Mouse (Mus musculus): ENCODE data around the gene Dmrt3.

Dmrt3 gene

DNA sequence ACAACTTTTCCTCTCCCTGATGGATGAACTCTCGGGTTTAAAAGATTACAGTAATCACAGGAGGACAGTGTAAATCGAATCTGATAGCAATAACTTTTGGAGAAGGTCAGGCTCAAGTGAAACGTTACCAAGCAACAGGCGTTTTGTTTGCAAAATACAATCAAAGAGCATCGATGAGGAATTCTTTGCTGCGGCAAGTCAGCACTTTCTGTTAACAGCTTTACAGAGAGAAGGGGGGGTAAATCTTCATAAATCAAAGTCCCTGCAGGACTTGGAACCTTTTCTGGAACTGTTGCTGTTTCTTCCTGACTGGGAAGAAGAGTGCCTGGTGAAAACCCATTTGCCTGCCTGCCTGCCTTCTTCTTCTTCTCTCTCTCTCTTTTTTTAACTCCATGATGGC lies 5.8 kb downstream of the Dmrt3 start:
- DNase-seq (ENCODE audit: low read depth in 1 of 2, low spot score in 2 of 2) = no peak

DNA sequence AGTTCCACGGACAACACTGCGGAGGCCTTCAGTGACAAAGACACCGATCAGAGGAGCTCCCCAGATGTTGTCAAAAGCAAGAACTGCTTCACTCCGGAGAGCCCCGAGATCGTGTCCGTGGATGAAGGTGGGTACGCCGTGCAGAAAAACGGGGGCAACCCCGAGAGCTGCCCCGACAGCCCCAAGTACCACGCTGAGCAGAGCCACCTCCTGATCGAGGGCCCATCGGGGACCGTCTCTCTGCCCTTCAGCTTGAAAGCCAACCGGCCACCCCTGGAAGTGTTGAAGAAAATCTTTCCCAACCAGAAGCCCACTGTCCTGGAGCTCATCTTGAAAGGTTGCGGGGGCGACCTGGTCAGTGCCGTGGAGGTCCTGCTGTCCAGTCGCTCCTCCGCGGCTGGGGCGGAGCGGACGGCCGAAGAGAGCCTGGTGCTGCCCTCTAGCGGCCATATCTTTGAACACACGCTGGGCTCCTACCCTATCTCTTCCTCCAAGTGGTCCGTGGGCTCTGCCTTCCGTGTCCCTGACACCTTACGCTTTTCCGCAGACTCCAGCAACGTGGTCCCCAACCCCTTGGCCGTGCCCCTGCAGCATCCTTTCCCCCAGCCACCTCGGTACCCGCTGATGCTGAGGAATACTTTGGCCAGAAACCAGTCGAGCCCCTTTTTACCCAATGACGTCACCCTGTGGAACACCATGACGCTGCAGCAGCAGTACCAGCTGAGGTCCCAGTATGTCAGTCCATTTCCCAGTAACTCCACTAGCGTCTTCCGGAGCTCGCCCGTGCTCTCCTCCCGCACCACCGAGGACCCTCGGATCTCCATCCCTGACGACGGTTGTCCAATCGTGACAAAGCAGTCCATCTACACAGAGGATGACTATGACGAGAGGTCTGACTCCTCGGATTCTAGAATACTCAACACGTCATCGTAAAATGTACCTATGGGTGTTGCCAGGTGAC lies 12.5 kb downstream of the Dmrt3 start:
- no peak for DNase-seq (ENCODE audit: low read depth in 1 of 2, low spot score in 2 of 2)

DNA sequence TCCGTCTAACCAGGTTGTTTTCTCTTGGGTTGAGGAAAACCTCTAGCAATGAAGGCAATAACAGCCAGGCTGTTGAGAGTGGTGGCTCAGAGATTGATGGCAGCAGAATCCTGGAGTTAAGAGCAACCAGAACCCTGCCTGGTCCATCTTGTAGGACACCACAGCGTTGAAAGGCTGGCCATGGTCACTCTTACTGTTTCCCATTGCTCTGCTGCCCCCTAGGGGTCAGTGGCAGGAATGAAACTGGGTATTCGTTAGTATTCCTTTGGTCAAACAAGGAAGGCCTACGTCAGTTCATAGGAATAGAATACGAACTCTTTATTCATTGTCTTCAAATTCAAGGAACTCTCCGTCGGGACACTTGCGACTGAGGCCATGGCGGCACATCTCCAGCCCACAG lies 18.4 kb downstream of the Dmrt3 start:
- DNase-seq (ENCODE audit: low read depth in 1 of 2, low spot score in 2 of 2) = no peak

DNA sequence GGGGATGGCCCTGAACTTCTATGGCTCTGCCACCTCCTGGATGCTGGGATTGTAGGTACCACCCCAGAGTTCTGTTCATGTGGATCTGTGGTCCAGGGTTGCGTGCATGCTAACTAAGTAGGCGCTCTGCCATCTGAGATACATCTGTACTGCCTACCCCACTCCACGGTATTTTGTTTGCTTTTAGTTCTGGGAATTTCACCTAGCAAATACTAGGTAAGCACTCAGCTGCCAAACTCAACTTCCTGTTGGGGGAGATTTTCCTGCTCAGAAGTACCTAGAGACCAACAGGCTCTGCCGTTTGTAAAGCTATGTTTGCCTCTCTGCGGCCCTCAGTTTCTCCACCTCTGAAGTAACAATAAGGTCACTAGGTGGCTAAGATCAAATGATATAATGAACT lies 25.0 kb downstream of the Dmrt3 start:
- no peak for DNase-seq (ENCODE audit: low read depth in 1 of 2, low spot score in 2 of 2)

GRCm38 (mm10) chr19:25635622-25636244 lies 25.6 kb downstream of the Dmrt3 start:
- DNase-seq (ENCODE audit: low read depth in 1 of 2, low spot score in 2 of 2) = no peak

DNA sequence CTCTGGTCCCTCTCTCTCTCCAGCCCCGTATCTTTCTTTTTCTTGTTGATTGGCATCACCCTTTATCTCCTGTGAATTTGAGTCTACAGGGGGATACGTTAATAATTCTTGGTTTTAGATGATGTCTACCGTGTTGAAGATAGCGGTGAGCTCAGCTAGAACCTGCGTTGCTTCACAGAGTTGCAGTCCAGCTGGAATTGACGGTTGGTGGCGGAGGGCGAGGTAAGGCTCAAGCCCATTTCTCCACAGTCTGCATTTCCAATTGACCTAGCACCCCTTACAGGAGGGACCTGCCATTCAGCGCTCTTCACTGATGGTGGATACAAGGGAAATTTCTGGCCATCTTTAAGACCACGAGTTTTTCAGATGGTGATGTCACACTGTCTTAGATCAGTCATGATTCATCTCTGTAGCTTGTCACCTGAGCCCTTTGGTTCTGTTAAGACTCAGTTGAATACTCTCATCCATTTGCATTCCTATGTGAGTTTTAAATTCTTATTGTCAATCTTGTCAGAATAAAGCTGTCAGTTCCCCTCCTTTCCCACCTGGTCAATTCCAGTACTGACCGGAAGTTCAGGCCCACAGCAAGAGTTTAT lies 28.8 kb downstream of the Dmrt3 start:
- no peak for DNase-seq (ENCODE audit: low read depth in 1 of 2, low spot score in 2 of 2)

DNA sequence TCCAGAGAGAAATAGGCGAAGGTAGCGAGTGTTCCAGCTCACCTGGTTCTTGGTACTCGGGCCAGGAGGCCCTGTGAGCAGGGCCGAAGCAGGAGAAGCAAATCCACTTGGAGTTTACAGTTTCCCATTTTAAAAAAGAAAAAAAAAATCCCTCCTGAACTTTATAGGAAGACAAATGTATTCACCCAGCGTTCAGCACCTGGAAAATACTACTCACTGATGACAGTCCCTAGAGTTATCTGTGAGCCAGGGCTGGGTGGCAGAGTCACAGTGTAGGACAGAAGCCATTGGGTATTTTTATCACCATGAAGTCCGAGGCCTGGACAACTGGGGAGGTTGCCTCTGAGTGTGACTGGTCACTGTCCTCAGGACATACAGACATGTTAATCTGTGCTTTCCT lies 31.7 kb downstream of the Dmrt3 start:
- DNase-seq (ENCODE audit: low read depth in 1 of 2, low spot score in 2 of 2) = no peak

DNA sequence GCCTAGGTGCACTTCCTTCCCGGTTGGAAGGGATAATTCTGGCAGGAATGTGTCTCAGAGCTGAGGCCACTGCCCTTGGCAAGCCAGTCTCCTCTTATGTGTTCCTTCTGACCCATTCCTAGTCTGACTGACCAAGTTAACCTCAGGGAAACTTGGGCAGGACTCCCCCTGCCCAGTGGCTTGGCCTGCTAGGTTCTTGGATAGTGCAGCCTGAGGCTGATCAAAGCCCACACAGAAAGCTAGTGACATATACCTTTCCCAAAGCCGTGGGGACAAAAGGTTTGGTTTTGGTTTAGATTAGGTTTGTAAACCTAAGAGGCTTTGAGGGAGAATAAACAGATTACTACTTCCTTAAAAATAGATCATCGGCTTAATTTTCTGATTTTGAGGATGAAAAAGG lies 37.0 kb downstream of the Dmrt3 start:
- DNase-seq (ENCODE audit: low read depth in 1 of 2, low spot score in 2 of 2) = no peak

- DNase-seq (ENCODE audit: low read depth in 1 of 2, low spot score in 2 of 2) = no peak
Measured at GRCm38 (mm10) chr19:25648701-25649100, 38.6 kb downstream of the Dmrt3 start.

- DNase-seq (ENCODE audit: low read depth in 1 of 2, low spot score in 2 of 2) = no peak
Measured at GRCm38 (mm10) chr19:25650474-25650873, 40.4 kb downstream of the Dmrt3 start.

DNA sequence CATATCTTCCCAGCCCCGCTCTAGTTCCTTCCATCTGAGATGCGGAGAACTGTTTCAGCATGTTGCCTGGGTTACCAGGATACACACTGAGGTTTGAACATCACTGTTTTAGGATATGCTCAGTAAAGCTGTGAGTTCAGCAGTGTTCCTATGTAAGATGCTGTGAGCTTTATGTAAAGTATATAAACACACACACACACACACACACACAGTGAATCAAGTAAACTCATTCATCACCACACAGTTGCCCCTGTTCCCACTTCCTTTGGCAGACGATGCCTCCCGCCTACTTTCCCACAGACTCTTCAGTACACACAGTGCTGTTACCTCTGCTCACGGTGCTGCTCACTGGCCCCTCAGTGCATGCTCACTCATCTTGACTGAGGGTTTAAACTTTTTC lies 42.5 kb downstream of the Dmrt3 start:
- no peak for DNase-seq (ENCODE audit: low read depth in 1 of 2, low spot score in 2 of 2)

GRCm38 (mm10) chr19:25654034-25654749 lies 44.1 kb downstream of the Dmrt3 start:
- DNase-seq (ENCODE audit: low read depth in 1 of 2, low spot score in 2 of 2) = no peak

GRCm38 (mm10) chr19:25665486-25666339 lies 55.6 kb downstream of the Dmrt3 start:
- no peak for DNase-seq (ENCODE audit: low read depth in 1 of 2, low spot score in 2 of 2)

DNA sequence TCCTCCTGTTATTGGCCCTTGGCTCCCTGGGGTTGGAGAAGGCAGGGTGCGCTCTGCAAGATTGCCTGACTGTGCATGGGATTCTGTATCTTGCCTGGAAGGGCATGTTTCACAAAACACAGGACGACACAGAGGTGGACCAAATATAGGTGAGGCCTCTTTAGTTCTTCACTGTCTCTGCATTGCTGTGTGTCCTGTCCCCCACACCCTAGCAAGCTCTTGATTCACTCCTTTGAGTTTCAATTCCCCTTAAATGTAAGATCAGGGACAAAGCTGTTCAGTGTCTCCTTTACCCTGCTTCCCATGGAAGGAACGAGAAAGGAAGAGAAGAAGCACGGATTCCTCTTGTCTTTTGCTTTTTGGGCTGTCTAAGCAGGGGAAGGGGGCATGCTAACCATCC lies 57.7 kb downstream of the Dmrt3 start:
- no peak for DNase-seq (ENCODE audit: low read depth in 1 of 2, low spot score in 2 of 2)

GRCm38 (mm10) chr19:25669593-25670248 lies 59.6 kb downstream of the Dmrt3 start:
- no peak for DNase-seq (ENCODE audit: low read depth in 1 of 2, low spot score in 2 of 2)

DNA sequence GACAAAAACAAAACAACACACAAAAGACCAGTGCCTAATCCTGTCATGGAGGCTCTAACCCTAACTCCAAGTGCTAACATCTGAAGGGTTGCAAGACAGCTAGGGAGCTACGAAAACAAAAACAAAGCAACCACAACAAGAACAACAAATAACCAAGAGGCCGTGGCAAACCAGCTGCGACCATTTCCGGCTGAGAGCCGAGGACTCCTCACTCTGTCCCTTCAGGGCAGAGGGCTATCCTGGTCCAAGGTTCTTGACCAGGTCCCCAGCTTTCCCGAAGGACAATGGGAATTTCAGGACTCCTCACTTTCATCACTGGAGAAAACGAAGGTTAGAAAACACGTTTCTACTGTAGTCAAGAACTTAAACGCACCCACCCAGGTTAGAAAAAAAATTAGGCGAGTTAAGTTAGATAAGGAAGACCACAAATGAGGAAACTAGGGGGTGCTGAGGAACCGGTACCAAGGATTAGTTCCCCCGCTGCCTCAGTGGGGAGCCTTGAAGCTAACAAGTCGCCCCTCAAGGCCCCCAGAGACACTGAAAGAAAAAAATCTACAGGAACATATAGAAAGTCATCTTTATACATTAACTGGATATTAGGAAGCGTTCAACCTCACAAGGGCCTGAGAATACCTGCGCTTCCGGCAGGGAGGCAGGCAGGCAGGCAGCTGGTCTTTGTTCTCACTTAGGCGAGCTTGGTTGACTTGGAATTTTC lies 60.6 kb downstream of the Dmrt3 start:
- DNase-seq (ENCODE audit: low read depth in 1 of 2, low spot score in 2 of 2) = no peak

GRCm38 (mm10) chr19:25671681-25672080 lies 61.6 kb downstream of the Dmrt3 start:
- DNase-seq (ENCODE audit: low read depth in 1 of 2, low spot score in 2 of 2) = no peak

- no peak for DNase-seq (ENCODE audit: low read depth in 1 of 2, low spot score in 2 of 2)
Measured at GRCm38 (mm10) chr19:25672101-25672950, 62.2 kb downstream of the Dmrt3 start, which contains the start of gene Dmrt2. Gene Dmrt2, plus strand, starts transcription at chr19:25672411.

All from monocyte, adult 2 months (primary cell).